Mouse (Mus musculus) liver, adult (tissue): ENCODE data around the gene Mrgprh.

ENCODE experiments used
- GATA4 ChIP-seq: IDR thresholded peaks from 2 replicates; pipeline ENCODE4 v1.6.1; 2014; ENCODE audit warnings: mild to moderate bottlenecking, low read length; ENCODE audit not compliant: insufficient replicate concordance

Gene Mrgprh

DNA sequence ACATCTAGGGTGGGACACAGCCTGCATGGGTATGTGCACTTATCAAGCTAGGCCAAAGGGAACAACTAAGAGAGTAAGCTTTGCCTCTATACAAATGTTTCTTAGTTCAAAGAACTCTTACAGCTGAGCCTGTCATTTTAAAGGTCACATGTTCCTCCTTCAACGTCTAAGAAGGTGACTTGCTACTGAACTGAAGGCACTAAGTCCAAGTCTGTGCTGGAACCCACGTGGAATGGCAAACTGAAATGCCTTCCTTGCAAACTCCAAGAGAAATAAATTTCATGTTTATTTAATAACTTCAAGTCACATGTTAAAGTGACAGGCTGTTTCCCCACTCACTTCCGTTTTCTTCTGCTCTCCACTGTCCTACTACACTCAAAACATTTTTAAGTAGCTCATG lies 18.4 kb upstream of the Mrgprh start:
- no peak for TF ChIP-seq GATA4

GRCm38 (mm10) chr17:12858072-12858471 lies 17.8 kb upstream of the Mrgprh start:
- TF ChIP-seq GATA4 = no peak

GRCm38 (mm10) chr17:12859006-12859520 lies 16.8 kb upstream of the Mrgprh start:
- TF ChIP-seq GATA4 = no peak

DNA sequence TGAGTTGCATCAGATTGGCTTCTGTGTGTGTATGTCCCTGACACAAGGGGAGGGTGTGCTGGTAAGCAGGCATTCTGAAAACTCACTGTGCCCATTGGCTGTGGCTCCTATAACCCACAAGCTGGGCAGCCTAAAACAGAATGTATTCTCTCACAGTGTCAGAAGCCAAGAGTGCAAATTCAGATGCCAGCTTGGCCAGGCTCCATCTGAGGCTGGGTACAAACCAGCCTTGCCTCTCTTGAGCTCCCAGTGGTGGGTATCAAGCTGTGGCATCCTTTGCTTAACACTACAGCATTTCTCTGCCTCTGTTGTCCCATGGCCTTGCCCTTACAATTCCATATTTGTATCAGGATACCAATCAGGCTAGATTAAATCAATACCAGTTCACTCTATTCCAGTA lies 11.7 kb upstream of the Mrgprh start:
- TF ChIP-seq GATA4 = no peak

- no peak for TF ChIP-seq GATA4
These were observed 10.4 kb upstream of the Mrgprh start for GRCm38 (mm10) chr17:12865407-12865806.

DNA sequence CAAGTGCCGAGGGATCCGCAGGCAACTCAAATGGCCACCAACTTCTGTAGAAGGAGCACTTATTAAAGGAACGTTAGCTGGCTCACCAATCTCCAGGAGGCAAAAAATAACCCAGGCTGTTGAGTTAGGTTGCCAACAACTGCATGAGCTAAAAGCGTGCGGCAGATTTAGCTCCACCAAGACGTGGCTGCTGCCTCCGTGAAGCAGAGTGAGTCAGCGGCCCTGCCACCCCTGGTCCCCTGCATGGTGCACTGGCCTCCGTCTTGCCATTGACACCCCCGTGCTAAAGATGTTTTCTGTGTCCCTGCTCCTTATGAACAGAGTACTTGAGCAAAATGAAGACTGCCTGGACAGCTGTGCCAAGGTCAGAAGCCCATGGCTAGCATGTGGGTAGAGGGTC lies 9.0 kb upstream of the Mrgprh start:
- no peak for TF ChIP-seq GATA4

DNA sequence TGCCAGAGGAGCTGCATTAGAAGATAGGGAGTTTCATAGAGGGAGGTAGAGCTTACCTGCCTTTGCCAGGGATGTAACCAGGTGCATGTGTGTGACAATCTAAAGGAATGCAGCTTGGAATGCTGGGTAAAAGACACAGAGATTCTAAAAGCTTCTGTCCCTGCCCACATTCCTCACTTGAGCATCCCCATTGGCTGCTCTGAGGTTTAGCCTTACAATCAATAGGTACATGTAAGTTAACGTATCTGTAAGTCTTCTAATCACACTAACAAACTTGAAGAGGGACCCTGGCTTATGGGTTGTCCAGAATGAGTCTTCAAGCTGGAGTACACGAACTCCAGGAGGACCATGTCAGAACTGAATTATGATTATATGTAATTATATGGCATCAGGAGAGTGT lies 7.8 kb upstream of the Mrgprh start, which contains the start of gene Mas1:
Gene Mas1 (minus strand): TSS at position 101 of the 400 bp plus-strand sequence.
- no peak for TF ChIP-seq GATA4

DNA sequence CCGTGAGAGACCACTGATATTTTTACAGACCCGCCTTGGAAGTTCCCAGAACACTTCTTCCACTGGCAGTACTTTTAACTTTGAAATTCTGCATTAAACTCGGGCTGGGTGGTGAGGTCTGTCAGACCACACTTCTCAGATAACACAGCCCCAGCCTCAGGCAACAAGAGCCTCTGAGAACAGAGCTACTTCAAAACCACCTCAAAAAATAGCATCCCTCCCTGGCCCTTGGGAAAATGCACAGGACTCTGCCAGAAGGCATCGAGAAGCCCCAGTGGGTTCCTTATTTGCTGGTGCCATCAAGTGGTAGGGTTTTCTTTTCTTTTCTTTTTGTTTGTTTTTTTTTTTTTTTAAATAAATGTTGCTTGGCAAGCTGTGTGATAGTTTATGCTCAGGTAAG lies 7.2 kb upstream of the Mrgprh start:
- no peak for TF ChIP-seq GATA4

- no peak for TF ChIP-seq GATA4
These were observed 3.4 kb upstream of the Mrgprh start for GRCm38 (mm10) chr17:12872275-12873028.

GRCm38 (mm10) chr17:12880178-12880577 lies 4.3 kb downstream of the Mrgprh start:
- no peak for TF ChIP-seq GATA4

DNA sequence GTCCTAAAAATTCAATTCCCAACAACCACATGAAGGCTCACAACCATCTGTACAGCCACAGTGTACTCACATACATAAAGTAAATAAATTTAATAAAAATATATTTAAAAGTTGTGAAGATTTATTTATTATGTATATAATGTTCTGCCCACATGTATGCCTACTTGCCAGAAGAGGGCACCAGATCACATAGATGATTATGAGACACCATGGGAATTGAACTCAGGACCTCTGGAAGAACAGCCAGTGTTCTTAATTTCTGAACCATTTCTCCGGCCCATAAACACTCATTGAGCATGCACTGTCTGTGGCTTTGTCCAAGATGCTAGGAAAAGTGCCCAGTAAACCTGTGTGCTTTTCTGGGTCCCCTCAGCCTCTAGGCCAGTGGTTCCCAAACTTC lies 5.4 kb downstream of the Mrgprh start:
- no peak for TF ChIP-seq GATA4

DNA sequence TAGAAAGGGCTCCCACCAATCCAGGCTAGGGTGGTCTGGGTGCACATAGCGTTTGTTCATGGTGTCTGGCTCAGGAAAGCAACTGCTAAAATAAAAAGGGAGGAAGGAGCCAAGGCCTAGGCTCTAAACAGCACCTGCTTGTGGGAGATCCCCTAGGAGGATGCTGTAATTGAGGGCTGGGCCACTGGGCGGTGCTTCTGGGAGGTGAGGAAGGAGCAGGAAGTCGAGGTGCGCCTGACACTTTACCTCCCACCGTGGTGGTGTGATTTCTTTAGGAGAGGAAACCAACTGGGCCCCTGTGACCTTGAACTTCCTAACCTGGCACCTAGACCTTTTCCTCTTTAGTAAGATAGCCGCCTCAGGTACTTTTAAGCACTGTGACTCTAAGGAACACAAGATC lies 10.8 kb downstream of the Mrgprh start:
- TF ChIP-seq GATA4 = no peak

DNA sequence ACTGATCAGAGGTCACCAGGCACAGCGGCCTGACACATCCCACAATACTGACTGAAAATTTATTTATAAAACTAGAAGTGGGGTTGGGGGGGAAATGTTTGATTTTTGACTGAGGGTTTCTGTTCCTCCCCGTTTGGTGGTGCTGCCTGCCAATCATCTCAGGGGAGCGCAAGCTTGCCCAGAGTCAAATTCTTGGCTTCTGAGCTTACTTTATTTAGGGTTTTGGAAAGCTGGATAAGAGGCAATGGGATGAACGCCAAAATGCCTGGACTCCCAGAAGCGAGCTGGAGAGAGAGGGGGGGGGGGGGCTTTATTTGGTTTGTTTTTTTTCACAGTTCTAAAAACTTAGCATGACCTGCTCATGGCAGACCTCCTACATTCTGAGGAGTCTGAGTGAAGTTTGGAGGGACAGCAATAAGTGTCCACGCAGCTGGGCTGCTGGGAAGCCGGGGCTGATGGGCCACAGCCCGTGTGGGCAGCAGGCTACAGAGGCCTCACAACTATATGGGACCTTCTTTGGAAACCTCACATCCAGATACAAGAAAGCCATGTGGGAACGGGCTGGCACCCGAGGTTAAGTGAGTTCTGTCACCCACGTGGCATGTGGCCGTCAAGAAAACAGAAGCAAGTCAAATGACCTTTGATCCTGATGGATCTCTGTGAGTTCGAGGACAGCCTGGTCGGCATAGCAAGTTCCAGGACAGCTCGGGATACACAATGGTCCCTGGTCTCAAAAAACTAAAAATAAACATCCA lies 11.4 kb downstream of the Mrgprh start:
- no peak for TF ChIP-seq GATA4

DNA sequence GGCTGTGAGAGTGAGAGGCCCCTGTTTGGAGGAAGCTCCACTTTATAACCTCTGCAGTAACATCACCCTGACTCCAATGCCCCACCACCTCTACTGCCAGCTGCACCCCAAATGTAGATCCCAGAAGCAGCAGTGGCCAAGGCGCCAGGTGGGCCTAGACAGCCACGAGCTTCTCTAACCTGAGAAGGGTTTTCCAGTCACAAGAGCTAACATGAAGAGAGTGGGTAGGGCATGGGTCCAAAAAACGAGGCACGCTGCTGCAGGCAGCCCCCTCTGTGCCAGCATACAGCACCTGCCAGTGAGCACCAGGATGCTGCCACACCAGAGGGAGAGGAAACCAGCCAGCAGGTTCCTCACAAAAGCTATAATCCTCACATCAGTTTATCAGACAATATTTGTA lies 15.2 kb downstream of the Mrgprh start:
- TF ChIP-seq GATA4 = no peak

DNA sequence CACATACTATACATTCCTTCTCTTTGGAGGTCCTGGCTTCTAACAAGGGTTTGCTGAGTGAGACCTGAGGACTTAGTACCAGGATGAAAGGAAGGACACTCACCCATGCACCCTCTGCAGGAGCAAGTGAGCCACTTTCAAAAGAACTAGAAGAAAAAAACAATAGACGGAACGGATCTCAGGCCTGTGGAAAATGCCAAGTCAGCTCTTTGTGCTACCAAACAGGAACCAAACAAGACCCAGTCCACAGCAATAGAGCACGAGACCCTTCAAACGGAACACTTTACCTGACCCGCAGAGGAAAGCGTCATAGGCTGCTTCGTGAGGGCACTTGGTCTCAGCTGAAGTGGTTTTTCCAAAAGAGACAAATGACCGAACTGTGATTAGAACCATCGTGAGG lies 16.2 kb downstream of the Mrgprh start:
- no peak for TF ChIP-seq GATA4

GRCm38 (mm10) chr17:12897674-12898073 lies 21.8 kb downstream of the Mrgprh start:
- TF ChIP-seq GATA4 = no peak
